Comparison of ENCODE assay signal across 12 mouse cellular contexts in the genomic region with DNA sequence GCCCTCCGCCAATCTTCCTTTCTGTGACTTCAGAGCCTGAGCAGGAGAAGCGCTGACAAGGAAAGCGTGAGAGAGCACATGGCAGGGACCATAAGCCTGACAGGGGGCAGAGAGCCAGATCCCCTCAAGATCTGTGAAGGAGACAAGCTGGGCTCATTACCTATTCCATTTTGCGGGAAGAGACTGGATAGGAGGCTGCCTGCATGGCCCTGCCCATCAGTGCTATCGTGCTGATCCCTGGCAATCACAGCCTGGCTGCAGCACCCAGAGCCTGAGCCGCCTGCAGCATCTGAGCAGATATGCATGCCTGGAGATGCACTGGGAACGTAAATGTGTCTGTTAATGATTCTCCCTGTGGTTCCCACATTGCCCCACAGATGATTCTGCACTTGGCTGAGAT. TPM values are rescaled to one million over a fixed set of nuclear protein-coding genes. Genes with fewer than 3 reads are reported as not detected.
A peak's percentile ranks its signal among the peaks of the same experiment; 100 is the strongest.
DNase-seq lines count a peak whose midpoint lies in the region; ATAC-seq lines count a peak whose summit lies in the region.
"Had no signal": no experiment of that assay in that cellular context is flagged by ENCODE, and none has a peak within 500 bp of the region (broad histone marks: within the 10 kb centered on the region; RNA-seq: fewer than 3 reads in every experiment).

No protein-coding gene starts in this region.

- 0 out of 2 replicates have a peak overlapping the region, but pooled peaks have one; percentile 6 for H3K9ac ChIP-seq in hindbrain, embryonic 12.5 days
- no peak overlapping the region for H3K9ac ChIP-seq in hindbrain, embryonic 11.5 days (ENCODE audit: low read depth, low read length)
- 0 out of 2 replicates have a peak overlapping the region, but pooled peaks have one; percentile 14 for H3K9ac ChIP-seq in hindbrain, embryonic 15.5 days

- 0 out of 2 replicates have a peak overlapping the region, but pooled peaks have one; percentile 5 for H3K4me2 ChIP-seq in hindbrain, embryonic 12.5 days (replicated peaks)
- no peak overlapping the region for H3K4me2 ChIP-seq in hindbrain, embryonic 11.5 days (replicated peaks; ENCODE audit: low read depth, low read length)
- peak overlapping the region; percentile 27 for H3K4me2 ChIP-seq in hindbrain, embryonic 15.5 days

- DNase-seq in hindbrain, embryonic 11.5 days (ENCODE audit: low spot score) = no peak
- peak; percentile 33 for DNase-seq in right cerebral cortex, postnatal 14 days
- DNase-seq in right cerebral cortex, postnatal 25 days = no peak
- no peak for DNase-seq in natural killer cell, adult 2 months (ENCODE audit: low spot score in 2 of 2)
- DNase-seq in gastrocnemius, postnatal 14 days = no peak
- no peak for DNase-seq in thymus, adult 18-20 months
- DNase-seq: gastrocnemius, postnatal 36 days; thymus, postnatal 36 days had no signal

- WGBS in hindbrain, embryonic 12.5 days = 21% methylated on average over 7 of the region's 7 CpGs
- WGBS in hindbrain, embryonic 11.5 days = 21% methylated on average over 6 of the region's 7 CpGs
- WGBS in hindbrain, embryonic 15.5 days = 14% methylated on average over 7 of the region's 7 CpGs

- intact Hi-C loops in gastrocnemius, postnatal 14 days (cut with DNase I; ENCODE audit: low total_unique reads) = no loop called here

- no peak overlapping the region for H3K4me3 ChIP-seq in hindbrain, embryonic 12.5 days
- no peak overlapping the region for H3K4me3 ChIP-seq in hindbrain, embryonic 11.5 days (ENCODE audit: low read depth, low read length)
- no peak overlapping the region for H3K4me3 ChIP-seq in hindbrain, embryonic 15.5 days

- no peaks in the 10 kb centered on the region for H3K9me3 ChIP-seq in hindbrain, embryonic 12.5 days (replicated peaks)
- no peaks in the 10 kb centered on the region for H3K9me3 ChIP-seq in hindbrain, embryonic 11.5 days (ENCODE audit: control insufficient read depth, low read length)
- H3K9me3 ChIP-seq in hindbrain, embryonic 15.5 days = no peaks in the 10 kb centered on the region

- peaks cover 7% of the 10 kb centered on the region for H3K4me1 ChIP-seq in hindbrain, embryonic 12.5 days
- H3K4me1 ChIP-seq in hindbrain, embryonic 11.5 days (replicated peaks; ENCODE audit: control insufficient read depth, insufficient read depth, low read length) = no peaks in the 10 kb centered on the region
- H3K4me1 ChIP-seq in hindbrain, embryonic 15.5 days (replicated peaks) = peaks cover 18% of the 10 kb centered on the region

- H3K27me3 ChIP-seq in hindbrain, embryonic 12.5 days = peaks cover 13% of the 10 kb centered on the region
- H3K27me3 ChIP-seq in hindbrain, embryonic 11.5 days (ENCODE audit: control insufficient read depth, insufficient read depth, low read length) = no peaks in the 10 kb centered on the region
- H3K27me3 ChIP-seq in hindbrain, embryonic 15.5 days = no peaks in the 10 kb centered on the region

- H3K36me3 ChIP-seq in hindbrain, embryonic 12.5 days = no peaks in the 10 kb centered on the region
- H3K36me3 ChIP-seq in hindbrain, embryonic 11.5 days (ENCODE audit: control insufficient read depth, insufficient read depth, low read length) = no peaks in the 10 kb centered on the region
- no peaks in the 10 kb centered on the region for H3K36me3 ChIP-seq in hindbrain, embryonic 15.5 days

- peak overlapping the region; percentile 9; the same call in 1 of the 2 replicates for H3K27ac ChIP-seq in hindbrain, embryonic 12.5 days
- H3K27ac ChIP-seq in hindbrain, embryonic 11.5 days (ENCODE audit: low read depth, low read length) = no peak overlapping the region
- H3K27ac ChIP-seq in hindbrain, embryonic 15.5 days (replicated peaks) = peak overlapping the region; percentile 49; the same call in 1 of the 2 replicates
- H3K27ac ChIP-seq: macrophage had no signal

- peak; percentile 48; the same call in 1 of the 2 replicates for ATAC-seq in hindbrain, embryonic 12.5 days (ENCODE audit: low FRiP score)
- no peak for ATAC-seq in hindbrain, embryonic 11.5 days (ENCODE audit: low FRiP score)
- ATAC-seq in hindbrain, embryonic 15.5 days (ENCODE audit: low FRiP score, low read depth) = peak; percentile 70

RNA-seq across cellular contexts. Expression of a gene that starts 12.1 kb away (rescaled TPM):
- 2.3 and 3.3 TPM in 2 replicates for polyA plus RNA-seq in hindbrain, embryonic 12.5 days (2016; fragmentation: Nextera tagmentation; extraction: Ambion mirVana)
- 3.0 and 3.7 TPM in 2 replicates for polyA plus RNA-seq in hindbrain, embryonic 11.5 days (2014; fragmentation: Nextera tagmentation; extraction: Ambion mirVana)
- polyA plus RNA-seq in hindbrain, embryonic 15.5 days (2015; fragmentation: Nextera tagmentation; extraction: Ambion mirVana) = 0.73 and 5.2 TPM in 2 replicates
- total RNA-seq in gastrocnemius, postnatal 14 days (2021) = not detected
- total RNA-seq: gastrocnemius, postnatal 36 days had no signal
- polyA plus RNA-seq: limb, embryonic 11.5 days; macrophage had no signal
